Mouse (Mus musculus): Measurements from ENCODE around the gene Apbb2. TPM values are rescaled to one million over a fixed set of nuclear protein-coding genes. Genes with fewer than 3 reads are reported as not detected.

Gene Apbb2
- polyA plus RNA-seq, 2 experiments from 2014 or later, result 5.0 TPM; not detected in 1

DNA sequence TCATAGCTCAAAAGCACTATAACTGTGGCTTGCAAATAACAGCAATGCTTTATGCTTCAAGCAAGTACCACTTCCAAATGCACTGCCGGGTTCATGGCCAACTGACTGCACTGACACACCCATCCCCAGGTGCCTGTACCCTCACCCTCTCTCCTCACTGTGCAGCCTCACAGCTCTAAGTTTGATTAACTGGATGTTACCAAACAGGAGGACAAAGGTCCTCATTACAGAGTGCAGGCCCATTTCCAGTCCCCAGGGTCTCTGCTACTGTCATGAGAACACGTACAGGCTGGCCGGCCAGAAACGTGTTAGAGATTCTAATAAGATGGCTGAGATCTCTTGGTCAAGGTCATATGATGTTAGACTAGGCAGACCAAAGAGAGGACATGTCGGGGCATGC, 147.7 kb downstream of the Apbb2 start:
- no peak for ATAC-seq

DNA sequence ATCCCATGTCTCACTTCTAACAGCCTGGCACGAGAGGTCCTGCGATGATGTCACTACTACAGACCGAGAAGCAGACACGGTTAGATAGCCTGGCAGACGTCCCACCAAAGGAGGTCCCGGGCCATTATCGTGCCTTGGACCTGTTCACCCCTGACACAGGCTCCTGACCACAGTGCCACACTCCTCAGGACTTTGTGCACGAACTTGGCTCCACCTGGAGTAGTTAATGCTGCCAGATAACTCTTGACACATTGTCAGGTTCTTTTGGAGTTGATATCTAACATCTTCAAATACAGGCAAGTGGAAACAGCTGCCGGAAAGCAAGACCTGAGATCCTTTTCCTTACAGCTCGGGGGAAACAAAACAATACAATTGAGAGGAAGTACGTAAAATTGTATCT, 148.9 kb downstream of the Apbb2 start:
- no peak for ATAC-seq

DNA sequence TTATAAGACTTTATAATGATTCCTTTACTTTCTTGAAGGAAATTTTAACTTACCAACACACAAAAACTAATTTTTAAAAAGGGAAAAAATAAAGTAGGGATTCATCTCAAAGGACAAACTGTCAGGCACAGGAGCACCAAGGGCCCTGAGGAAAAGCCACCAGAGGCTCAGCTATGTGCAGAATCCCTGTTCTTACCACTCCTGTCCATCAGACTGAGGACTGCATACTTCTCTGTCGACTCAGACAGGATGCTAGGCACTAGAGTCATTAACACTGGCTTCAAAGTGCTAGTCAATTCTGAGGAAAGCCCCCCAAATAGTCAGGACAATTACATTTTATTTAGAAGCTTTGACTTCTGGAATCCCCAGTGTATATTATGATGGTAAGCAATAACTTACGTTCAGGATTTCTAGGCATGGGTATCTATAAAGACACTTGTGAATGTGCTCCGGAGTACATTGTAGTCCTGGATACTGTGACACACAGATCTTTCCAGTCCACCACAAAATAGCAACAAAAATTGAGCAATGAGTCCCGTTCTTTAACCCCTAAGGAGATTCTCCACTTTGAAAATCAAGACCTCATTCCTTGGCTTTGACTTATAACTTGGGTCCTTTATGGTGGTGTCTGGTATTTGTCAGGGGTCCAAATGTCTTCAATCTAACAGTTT, 150.1 kb downstream of the Apbb2 start:
- no peak for ATAC-seq

DNA sequence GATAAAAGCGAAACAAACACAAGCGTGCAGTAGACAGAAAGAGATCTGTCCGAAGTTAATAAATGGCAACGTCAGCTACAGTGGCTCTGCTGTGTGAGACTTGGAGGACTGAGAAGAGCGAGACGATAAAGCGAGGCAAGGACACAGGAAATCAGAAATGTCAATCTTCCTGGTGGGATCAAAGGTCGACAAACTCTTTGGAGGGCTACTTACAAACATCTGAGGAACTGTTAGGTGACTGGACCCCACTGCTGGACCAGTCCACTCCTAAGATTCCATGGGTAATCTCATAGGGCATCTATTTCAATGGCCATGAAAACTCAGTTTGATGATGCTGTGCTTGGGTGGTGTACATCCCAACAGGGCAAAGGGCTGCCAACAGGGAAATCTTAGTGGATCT, 155.9 kb downstream of the Apbb2 start:
- no peak for ATAC-seq

DNA sequence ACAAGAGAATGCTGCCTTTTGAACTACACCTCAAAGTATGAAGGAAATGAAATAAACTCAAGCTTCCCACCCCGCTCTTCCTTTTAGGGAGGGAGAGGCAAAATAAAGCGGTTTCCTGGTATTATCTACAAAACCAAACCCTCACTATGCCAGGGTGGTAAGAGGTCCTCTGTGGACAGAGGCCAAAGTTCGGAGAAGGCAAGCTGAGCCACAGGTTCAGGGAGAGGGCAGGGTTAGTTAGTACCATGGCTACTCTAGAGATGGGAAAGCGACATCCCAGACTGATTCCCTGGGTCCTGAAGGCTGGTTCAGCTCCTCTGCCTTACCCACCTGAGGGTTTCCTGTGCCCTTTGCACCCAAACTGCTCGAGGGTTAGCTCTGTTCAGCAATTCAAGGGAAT, 159.7 kb downstream of the Apbb2 start:
- ATAC-seq, result no peak

DNA sequence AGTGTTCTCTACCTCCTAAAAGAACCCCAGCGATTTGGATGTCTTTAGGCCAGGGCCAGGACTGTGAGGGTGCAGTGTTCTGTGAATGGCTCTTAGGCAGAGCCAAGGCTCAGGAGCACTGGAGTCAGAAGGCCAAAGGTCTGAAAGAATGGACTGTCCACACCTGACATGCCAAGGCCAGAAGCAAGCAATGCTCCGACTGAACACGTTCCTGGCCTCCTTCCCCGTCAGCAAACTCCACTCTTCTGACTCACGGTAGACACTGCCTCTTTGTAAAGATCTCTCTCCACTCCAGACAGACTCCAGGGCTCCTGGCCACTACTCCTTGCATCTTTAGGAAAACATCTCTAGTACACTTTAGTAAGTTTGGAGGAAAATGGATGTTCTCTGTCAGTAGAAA, 163.3 kb downstream of the Apbb2 start:
- no peak for ATAC-seq

GRCm38 (mm10) chr5:66454826-66455225, 163.8 kb downstream of the Apbb2 start:
- ATAC-seq, result no peak

DNA sequence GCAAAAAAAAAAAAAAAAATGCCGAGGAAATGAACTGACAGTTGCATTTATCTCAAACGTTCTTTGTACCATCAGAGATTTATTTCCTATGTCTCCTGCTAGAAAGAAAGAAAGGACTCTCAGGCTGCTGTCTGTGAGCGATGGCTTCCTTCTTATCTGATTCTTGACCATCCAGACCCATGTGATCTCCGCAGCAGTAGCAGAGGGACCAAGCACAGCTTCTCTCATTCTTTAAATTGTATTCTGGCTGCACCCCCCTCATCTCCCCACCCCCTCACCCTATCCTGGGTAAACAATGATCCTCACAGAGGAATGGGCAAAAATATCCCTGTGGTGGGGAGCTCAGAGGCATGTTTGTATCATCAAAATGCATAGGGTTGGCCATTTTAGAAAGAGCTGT, 165.5 kb downstream of the Apbb2 start:
- ATAC-seq, result no peak

- no peak for ATAC-seq
Measured at GRCm38 (mm10) chr5:66451561-66451960, 167.0 kb downstream of the Apbb2 start.

GRCm38 (mm10) chr5:66445497-66445896, 173.1 kb downstream of the Apbb2 start:
- ATAC-seq, result no peak

- no peak for ATAC-seq
Measured at GRCm38 (mm10) chr5:66442260-66442659, 176.3 kb downstream of the Apbb2 start.

DNA sequence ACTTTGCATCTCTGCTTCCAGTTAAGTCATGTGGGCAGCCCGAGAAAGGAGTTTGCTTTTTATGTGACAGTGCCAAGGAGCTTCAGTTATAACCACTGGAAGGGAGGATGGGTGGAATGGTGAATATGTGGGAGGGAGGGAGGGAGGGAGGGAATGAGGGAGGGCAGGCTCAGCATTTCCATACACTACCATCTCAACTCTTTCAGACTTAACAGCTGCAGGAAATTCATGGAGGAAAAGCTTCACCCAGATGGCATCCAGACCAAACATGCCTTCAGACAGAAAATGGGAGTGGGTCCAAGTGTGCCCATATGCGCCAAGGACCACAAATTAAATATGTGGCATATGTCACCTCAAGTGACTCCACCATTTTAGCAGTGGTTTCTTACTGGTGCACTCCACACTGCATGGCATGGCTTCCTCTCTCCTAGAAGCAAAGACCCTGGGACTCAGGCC, 181.8 kb downstream of the Apbb2 start:
- ATAC-seq, result no peak

- ATAC-seq, result no peak
Measured at GRCm38 (mm10) chr5:66435158-66435557, 183.4 kb downstream of the Apbb2 start.

DNA sequence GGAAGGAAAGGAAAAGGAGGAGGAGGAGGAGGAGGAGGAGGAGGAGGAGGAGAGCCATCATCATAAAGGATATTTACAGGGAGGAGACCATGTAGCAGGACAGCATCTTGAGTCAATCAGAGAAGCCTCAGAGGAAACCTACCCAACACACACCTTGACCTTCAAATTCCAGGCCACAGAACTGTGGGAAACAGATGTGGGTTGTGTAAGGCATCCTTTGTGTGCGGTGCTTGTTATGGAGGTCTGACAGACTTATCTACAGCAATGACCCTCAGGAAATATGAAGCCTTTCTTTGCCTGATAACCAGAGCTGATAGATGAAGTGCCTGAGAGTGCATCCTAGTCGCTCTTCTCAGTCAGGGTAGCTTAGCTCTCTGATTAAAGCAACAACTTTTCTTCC, 189.5 kb downstream of the Apbb2 start:
- ATAC-seq, result no peak

GRCm38 (mm10) chr5:66428071-66428470, 190.5 kb downstream of the Apbb2 start:
- ATAC-seq, result no peak

DNA sequence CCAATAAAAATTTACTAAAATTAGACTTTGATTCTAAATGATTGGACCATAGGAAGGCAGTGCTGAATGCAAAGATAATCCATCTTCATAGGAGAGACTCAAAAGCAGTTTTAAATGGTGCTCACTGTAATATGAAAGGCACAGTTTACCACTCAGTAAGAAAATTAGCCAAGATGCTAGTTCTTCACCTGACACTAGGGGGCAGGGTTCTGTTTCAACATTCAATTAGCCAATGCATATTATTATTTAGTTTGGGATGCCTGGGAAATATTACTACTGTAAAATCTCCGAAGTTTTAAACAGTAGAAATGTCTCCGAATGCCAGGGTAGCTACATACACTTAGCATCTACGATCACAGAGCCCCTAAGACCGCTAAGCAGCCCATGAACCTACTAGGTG, 194.7 kb downstream of the Apbb2 start:
- ATAC-seq, result no peak

GRCm38 (mm10) chr5:66423466-66423865, 195.1 kb downstream of the Apbb2 start:
- no peak for ATAC-seq

DNA sequence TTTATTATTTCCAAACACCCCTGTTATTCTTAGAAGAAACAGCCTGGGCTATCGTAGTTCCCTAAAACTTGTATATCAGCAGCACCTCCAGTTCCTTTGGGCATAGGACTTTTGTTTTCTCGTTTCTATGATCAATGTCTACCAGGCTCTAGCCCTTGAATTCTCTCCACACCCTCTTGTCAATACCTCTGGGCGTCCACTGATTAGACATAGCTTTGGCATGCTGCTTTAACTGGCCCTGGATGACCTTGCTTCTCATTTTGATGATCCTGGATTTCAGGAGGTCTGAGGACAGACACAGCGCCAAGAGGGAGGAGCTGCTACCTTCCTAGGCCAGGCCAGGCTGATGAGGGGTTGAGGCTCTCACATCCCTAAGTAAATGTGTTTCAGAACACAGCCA, 196.6 kb downstream of the Apbb2 start:
- no peak for ATAC-seq

GRCm38 (mm10) chr5:66421230-66421629, 197.4 kb downstream of the Apbb2 start:
- ATAC-seq, result no peak

GRCm38 (mm10) chr5:66420011-66420410, 198.6 kb downstream of the Apbb2 start:
- ATAC-seq, result no peak

GRCm38 (mm10) chr5:66417289-66417688, 201.3 kb downstream of the Apbb2 start:
- no peak for ATAC-seq

- no peak for ATAC-seq
Measured at GRCm38 (mm10) chr5:66415700-66416543, 202.7 kb downstream of the Apbb2 start.

DNA sequence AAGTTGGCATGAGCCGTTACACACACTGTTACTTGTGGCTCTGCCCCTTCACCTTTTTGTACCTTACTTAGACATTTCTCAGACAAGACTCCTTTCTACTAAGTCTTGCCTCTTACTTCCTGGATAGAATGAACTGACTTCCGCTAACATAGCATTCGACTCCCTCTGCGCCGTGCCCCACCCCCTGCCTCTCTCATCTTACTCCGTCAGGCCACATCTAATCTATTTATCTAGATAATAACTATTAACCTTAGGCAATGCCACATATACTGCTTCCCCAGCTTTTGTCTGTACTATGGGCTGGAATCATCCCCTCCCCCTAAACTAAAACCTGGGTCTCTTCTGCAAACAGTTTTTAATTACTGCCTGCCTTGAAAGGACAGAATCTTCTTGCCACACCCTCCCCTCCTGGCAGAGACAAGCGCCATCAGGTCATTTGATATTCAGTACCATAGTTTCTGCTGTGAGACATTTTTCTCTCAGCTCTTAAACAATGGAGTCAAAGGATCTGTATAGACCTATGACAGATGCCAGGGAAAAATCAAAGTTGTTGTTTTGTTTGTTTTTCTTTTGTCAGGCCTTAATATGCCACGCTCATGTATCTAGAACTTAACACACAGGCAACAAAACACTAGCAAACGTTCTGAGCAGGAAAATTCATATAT, 203.4 kb downstream of the Apbb2 start:
- no peak for ATAC-seq

DNA sequence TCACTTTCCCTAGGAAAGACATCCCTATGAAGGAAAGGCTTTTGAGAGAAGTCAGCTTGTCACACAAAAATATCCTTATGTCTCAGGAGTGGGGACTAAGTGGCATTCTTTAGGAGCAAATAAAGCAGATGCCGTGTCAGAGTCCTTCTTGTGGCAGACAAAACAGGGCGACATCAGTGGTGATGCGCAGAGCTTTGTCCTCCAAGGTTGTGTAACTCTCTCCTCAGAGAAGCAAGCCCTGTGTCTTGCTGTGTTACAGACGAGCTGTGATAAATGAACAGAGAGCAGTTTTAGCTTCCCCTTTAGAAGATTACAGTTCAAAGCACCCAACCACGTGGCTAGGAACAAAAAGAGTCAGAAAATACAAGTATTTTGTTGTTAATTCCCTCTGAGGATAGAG, 205.2 kb downstream of the Apbb2 start:
- no peak for ATAC-seq
